Mouse (Mus musculus): Measurements from ENCODE around the gene Thada. TPM values are rescaled to one million over a fixed set of nuclear protein-coding genes. Genes with fewer than 3 reads are reported as not detected.

Thada gene
- polyA plus RNA-seq, 1 experiment, result 6.1 TPM

Other genes starting within 250 kb of the Thada start
- 8.4 and 9.0 TPM in 2 replicates for gene Plekhh2, start 45.7 kb upstream of the Thada start, polyA plus RNA-seq (2012; rRNA removed)
- 25.2 and 29.6 TPM in 2 replicates for gene Dync2li1, start 160.3 kb upstream of the Thada start, polyA plus RNA-seq (2012; rRNA removed)
- gene Abcg8, start 210.1 kb upstream of the Thada start, polyA plus RNA-seq (2012; rRNA removed), result not detected in 2 replicates
- gene Abcg5, start 216.8 kb upstream of the Thada start, polyA plus RNA-seq (2012; rRNA removed), result 0.08 TPM in 1 of 2 replicates, not detected in the other